Mouse (Mus musculus) cerebellum, postnatal 14 days (tissue): ENCODE results near the gene Slc25a11.
A peak's percentile ranks its signal among the peaks of the same experiment; 100 is the strongest.

Experiments used
- DNase-seq, 2 experiments: peaks; one replicate each; pipeline ENCODE4 v3.0.0; 2021; ENCODE audit warnings: mixed read lengths in 2 of 2

Slc25a11 gene

GRCm38 (mm10) chr11:70646691-70647650 is at the start of gene Slc25a11, which contains the start of gene Rnf167:
Gene Slc25a11 (minus strand): TSS chr11:70647479.
Gene Rnf167 (plus strand): TSS chr11:70647235.
- peak; percentile 97 to 98 for DNase-seq

DNA sequence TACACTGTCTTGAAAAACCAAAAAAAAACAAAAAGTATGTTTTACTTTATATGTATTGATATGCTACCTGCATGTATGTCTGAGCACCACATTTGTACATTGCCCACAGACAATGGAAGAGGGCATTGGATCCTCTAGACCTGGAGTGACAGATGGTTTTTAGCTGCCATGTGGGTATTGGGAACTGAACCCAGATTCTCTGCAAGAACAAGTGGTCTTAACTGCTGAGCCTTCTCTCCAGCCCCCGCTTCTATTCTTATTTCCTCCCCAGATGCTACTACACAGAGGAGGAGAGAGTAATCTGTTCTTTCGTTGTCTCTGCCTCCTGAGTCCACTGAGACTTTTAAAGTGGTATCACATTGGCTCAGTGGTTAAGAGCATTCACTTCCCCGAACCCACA is 46.2 kb upstream of the Slc25a11 start:
- no peak for DNase-seq

DNA sequence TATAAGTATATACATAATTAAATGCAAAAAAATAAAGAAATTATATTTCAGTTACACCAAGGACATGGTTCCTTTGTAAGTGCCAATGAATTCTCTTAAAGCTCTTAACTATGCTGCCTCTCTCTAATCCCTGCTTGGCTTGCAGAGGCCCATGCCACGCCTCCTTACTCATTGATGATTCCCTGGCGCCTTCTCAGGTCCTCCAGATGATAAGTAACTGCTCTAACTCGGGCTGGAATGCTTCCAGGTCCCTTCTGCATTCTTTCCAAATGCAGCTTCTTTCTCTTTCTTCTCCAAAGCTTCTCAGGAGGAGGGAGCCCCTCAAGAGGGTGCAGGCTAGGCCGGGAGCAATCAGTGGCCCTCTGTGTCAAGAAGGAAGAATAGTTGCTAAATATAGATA is 42.3 kb upstream of the Slc25a11 start:
- no peak for DNase-seq

GRCm38 (mm10) chr11:70688372-70688771 is 41.1 kb upstream of the Slc25a11 start:
- DNase-seq: no peak

GRCm38 (mm10) chr11:70687601-70688199 is 40.4 kb upstream of the Slc25a11 start, which contains the start of gene Camta2:
Gene Camta2 (minus strand): TSS chr11:70688105.
- DNase-seq: peak; percentile 95

- peak; percentile 71 to 75 for DNase-seq
Measured at GRCm38 (mm10) chr11:70686901-70687566, 39.8 kb upstream of the Slc25a11 start.

DNA sequence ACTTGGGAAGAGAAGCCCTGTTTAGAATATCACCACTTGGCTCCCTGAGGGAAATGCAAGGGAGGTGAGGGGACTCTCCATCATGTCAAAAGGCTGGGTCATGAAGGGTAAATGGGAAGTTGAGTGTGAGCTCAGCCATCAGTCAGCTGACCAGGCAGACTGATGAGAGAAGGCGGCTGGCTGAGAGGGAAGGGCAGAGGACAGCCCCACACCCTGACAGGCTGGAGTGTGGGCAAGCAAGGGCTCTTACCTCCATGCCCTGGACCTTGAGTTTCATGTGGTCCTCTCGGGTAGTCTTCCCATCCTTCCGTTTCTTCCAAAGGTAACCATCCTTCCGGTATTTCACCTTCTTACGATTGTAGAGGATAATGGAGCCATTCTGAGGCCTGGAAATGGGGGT is 36.4 kb upstream of the Slc25a11 start:
- DNase-seq: no peak

- DNase-seq: peak; percentile 58 to 81
Measured at GRCm38 (mm10) chr11:70681897-70682581, 34.8 kb upstream of the Slc25a11 start.

DNA sequence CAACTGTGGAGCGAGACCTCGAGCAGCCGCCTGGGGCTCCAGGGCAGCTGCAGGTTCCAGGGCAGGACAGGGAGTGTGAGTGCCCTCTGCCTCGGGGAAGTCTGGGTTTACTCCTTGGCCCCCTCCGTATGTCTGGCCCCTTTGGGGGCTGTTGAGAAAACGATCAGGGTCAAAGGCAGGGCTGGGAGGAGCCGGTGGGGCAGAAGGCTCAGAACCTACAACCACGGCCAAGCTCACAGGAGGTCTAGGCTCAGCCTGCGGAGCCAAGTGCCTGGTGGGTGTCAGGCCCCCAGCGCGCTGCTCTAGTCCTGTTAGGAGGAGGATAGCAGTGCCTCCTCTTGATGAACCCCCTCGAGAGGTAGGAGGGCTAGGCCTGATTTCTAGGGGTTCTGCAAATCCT is 33.9 kb upstream of the Slc25a11 start:
- no peak for DNase-seq

DNA sequence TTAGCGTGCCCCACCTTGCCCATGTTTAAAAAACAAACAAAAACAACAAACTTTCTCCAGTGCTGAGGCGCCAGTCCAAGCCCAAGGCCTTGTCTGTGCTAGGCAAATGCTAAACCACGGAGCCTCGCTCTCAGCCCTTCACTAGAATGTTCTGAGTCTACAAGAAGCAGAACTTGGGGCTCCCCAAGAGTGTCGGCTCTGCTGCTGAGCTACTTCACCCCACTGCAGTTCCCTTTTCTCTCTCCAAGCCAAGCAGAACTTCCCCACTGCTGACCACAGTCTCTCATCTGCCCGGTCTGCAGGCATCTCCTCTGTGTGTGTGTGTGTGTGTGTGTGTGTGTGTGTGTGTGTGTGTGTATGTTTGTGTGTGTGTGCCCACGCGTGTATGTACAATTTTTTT is 32.6 kb upstream of the Slc25a11 start:
- no peak for DNase-seq

GRCm38 (mm10) chr11:70679361-70679760 is 32.1 kb upstream of the Slc25a11 start:
- DNase-seq: no peak

- DNase-seq: no peak
Measured at GRCm38 (mm10) chr11:70678576-70678975, 31.3 kb upstream of the Slc25a11 start.

DNA sequence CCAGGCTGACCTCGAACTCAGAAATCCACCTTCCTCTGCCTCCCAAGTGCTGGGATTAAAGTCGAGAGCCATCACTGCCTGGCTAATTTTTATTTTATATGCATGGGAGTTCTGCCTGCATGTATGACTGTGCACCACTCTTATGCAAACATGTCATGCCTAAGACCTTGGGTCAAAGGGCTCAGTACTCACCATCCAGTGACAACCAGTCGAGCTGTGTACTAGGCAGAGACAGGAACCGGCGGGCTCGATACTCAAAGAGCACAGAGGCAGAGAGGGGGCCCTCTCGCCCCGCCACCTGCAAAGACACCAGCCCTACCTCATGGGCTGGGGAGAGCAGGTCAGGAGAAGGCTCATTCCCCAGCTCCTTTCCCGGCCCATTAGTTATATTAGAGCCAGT is 30.8 kb upstream of the Slc25a11 start:
- no peak for DNase-seq

- no peak for DNase-seq
Measured at GRCm38 (mm10) chr11:70674501-70674900, 27.2 kb upstream of the Slc25a11 start.

DNA sequence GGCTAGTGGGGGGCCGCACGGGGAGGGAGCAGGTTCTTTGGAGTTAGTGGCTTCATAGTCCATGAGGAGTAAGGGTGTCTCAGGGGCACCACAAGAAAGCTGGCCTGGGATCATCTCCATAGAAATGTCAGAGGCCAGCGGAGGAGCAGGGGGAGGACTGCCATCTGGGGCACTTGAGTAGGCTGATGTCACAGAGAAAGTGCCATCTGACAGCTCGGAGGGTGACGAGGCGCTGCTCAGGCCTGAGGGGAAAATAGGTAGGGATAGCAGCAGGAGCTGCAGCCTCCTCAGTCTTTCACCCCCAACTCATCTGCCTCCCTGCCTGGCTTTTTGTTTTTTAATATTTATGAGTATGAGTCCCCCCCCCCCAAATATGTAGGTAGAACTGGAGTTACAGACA is 26.7 kb upstream of the Slc25a11 start:
- DNase-seq: no peak

- no peak for DNase-seq
Measured at GRCm38 (mm10) chr11:70671333-70672047, 24.2 kb upstream of the Slc25a11 start.

DNA sequence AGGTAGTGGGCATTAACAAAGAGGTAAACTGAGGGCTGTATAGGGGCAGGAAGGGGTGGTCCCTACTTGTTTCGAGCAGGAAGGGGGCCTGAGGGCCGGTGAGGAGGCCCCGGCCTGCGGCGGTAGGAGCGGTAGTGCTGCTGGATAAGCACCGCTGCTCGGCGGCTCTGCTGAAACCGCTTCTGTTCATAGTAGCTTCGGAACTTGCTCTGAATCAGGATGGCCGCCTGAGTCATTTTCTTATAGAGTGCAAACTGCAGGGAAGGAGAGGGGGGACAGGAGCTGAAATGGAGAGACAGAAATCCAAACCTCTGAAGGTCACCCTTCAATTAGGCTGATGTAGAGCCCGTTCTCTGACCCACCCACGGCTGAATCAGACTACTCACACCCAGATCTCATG is 23.2 kb upstream of the Slc25a11 start:
- peak in 1 of 2 experiments; percentile 35 for DNase-seq

DNA sequence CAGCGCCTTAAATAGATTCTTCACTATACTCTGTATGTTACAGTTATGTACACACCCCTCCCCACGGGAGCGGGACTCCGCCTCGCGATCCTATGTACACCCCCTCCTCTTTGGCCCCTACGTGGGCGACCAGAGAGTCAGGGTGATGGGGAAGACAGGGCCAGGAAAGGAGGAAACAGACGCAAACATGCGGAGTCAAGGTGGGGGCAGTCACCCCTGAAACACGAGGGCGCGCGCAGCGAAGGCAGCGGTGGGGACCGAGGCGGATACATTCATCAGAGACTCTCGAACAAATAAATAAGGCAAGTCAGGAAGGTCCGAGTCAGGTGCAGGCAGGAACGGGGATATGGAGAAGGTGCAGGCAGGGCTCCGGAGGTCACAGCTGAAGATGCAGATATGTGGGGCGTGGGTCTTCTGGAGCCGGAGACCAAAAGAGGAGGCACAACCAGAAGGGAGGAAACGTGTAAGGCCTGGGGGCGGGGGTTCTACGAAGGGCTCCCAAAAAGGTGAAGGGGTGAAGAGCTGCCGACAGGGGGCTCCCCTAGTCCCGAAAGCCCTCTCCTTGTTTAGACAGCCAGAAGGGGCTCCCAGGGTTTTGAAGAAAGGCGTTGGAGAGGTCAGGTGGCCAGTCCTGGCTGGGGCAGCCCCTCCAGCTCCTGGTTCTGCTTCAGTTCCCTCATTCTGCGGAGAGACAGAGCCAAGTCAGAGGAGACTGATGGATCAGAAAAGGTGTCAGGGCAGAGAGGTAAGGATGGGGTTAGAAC is 22.5 kb upstream of the Slc25a11 start:
- DNase-seq: peak; percentile 83 to 87

- peak; percentile 96 for DNase-seq
Measured at GRCm38 (mm10) chr11:70668771-70669505, 21.7 kb upstream of the Slc25a11 start, which contains the start of gene Spag7. Gene Spag7 (minus strand): TSS chr11:70669416.

- peak; percentile 87 for DNase-seq
Measured at GRCm38 (mm10) chr11:70668335-70668770, 21.1 kb upstream of the Slc25a11 start.
